In genomic region chr3:52404636-52405035, GRCm38 (mm10) we compare ENCODE assay signal across 13 mouse cellular contexts.
A peak's percentile ranks its signal among the peaks of the same experiment; 100 is the strongest.
DNase-seq lines count a peak whose midpoint lies in the region; ATAC-seq and TF ChIP-seq lines count a peak whose summit lies in the region.
"Had no signal": no experiment of that assay in that cellular context is flagged by ENCODE, and none has a peak within 500 bp of the region (broad histone marks: within the 10 kb centered on the region; RNA-seq: fewer than 3 reads in every experiment).

No protein-coding gene starts in this region.

- H3K27me3 ChIP-seq in ES-Bruce4 (ENCODE audit: control insufficient read depth, insufficient read depth, low read length, poor library complexity, severe bottlenecking): no peaks in the 10 kb centered on the region
- H3K27me3 ChIP-seq in heart, postnatal 0 days (ENCODE audit: control insufficient read depth, insufficient read depth, low read length): no peaks in the 10 kb centered on the region
- H3K27me3 ChIP-seq in liver, embryonic 13.5 days: peaks cover 17% of the 10 kb centered on the region
- H3K27me3 ChIP-seq in thymus, adult 2 months (ENCODE audit: control insufficient read depth, insufficient read depth, low read length): no peaks in the 10 kb centered on the region
- H3K27me3 ChIP-seq in hindbrain, embryonic 14.5 days (ENCODE audit: control insufficient read depth, insufficient read depth, low read length): peaks cover 16% of the 10 kb centered on the region; the same call in 1 of the 2 replicates

- TF ChIP-seq POLR2A in ES-Bruce4 (IDR thresholded peaks at IDR 0.05; ENCODE audit: insufficient read depth, low read length): no peak
- no peak for TF ChIP-seq POLR2A in thymus, adult 2 months (IDR thresholded peaks at IDR 0.05; ENCODE audit: control insufficient read depth, extremely low read depth, insufficient read depth, low read length, poor library complexity)

- TF ChIP-seq EP300 in ES-Bruce4 (IDR thresholded peaks at IDR 0.05; ENCODE audit: insufficient read depth, low read depth, low read length): peak; percentile 57; the same call in 1 of the 2 replicates
- TF ChIP-seq EP300 in heart, postnatal 0 days (IDR thresholded peaks at IDR 0.05; ENCODE audit: low read depth): no peak; the same call in 1 of the 2 replicates

- peak; percentile 62 for ATAC-seq in heart, postnatal 0 days (ENCODE audit: insufficient read depth, low read depth)
- peak; percentile 45; the same call in 1 of the 2 replicates for ATAC-seq in liver, embryonic 13.5 days (ENCODE audit: low read depth)
- no peak for ATAC-seq in hindbrain, embryonic 14.5 days (ENCODE audit: low FRiP score)

- H3K4me2 ChIP-seq in heart, postnatal 0 days (ENCODE audit: low read depth, low read length): peak overlapping the region; percentile 27; the same call in 1 of the 2 replicates
- H3K4me2 ChIP-seq in liver, embryonic 13.5 days: no peak overlapping the region
- H3K4me2 ChIP-seq in hindbrain, embryonic 14.5 days (replicated peaks): no peak overlapping the region
- H3K4me2 ChIP-seq: hindbrain, embryonic 15.5 days; limb, embryonic 15.5 days; neural tube, embryonic 12.5 days had no signal

- TF ChIP-seq CTCF in ES-Bruce4 (IDR thresholded peaks at IDR 0.05; ENCODE audit: low read depth, low read length): no peak
- no peak for TF ChIP-seq CTCF in heart, postnatal 0 days (IDR thresholded peaks at IDR 0.05; ENCODE audit: low read depth)
- no peak for TF ChIP-seq CTCF in thymus, adult 2 months (IDR thresholded peaks at IDR 0.05; ENCODE audit: borderline replicate concordance, control insufficient read depth, extremely low read depth, insufficient read depth, low read length, poor library complexity)

- H3K4me3 ChIP-seq in ES-Bruce4 (ENCODE audit: low read depth, low read length): no peak overlapping the region
- no peak overlapping the region for H3K4me3 ChIP-seq in heart, postnatal 0 days (ENCODE audit: low read depth, low read length)
- H3K4me3 ChIP-seq in liver, embryonic 13.5 days (replicated peaks): no peak overlapping the region
- H3K4me3 ChIP-seq in thymus, adult 2 months (ENCODE audit: control insufficient read depth, insufficient read depth, low read length): no peak overlapping the region
- no peak overlapping the region for H3K4me3 ChIP-seq in hindbrain, embryonic 14.5 days (replicated peaks; ENCODE audit: low read length)
- H3K4me3 ChIP-seq: erythroblast, embryonic 14.5 days; hindbrain, embryonic 15.5 days; limb, embryonic 15.5 days; neural tube, embryonic 12.5 days had no signal

- 22% methylated on average over 4 of the region's 4 CpGs for WGBS in heart, postnatal 0 days
- 4% methylated on average over 4 of the region's 4 CpGs for WGBS in liver, embryonic 13.5 days (ENCODE audit: insufficient replicate concordance)
- 31% methylated on average over 4 of the region's 4 CpGs for WGBS in thymus, adult 2 months
- WGBS in hindbrain, embryonic 14.5 days: 39% methylated on average over 4 of the region's 4 CpGs

- no peak overlapping the region for H3K9ac ChIP-seq in ES-Bruce4 (ENCODE audit: low read depth, poor library complexity, severe bottlenecking)
- H3K9ac ChIP-seq in heart, postnatal 0 days (replicated peaks; ENCODE audit: low read depth, low read length): no peak overlapping the region
- no peak overlapping the region for H3K9ac ChIP-seq in liver, embryonic 13.5 days
- H3K9ac ChIP-seq in hindbrain, embryonic 14.5 days: no peak overlapping the region
- H3K9ac ChIP-seq: hindbrain, embryonic 15.5 days; limb, embryonic 15.5 days; neural tube, embryonic 12.5 days had no signal

- peaks cover 2% of the 10 kb centered on the region for H3K4me1 ChIP-seq in ES-Bruce4 (ENCODE audit: control insufficient read depth, insufficient read depth, low read length)
- peaks cover 15% of the 10 kb centered on the region for H3K4me1 ChIP-seq in heart, postnatal 0 days (ENCODE audit: control insufficient read depth, insufficient read depth)
- peaks cover 8% of the 10 kb centered on the region for H3K4me1 ChIP-seq in liver, embryonic 13.5 days (replicated peaks)
- H3K4me1 ChIP-seq in thymus, adult 2 months (replicated peaks; ENCODE audit: control insufficient read depth, insufficient read depth, low read length): peaks cover 25% of the 10 kb centered on the region
- H3K4me1 ChIP-seq in hindbrain, embryonic 14.5 days (replicated peaks; ENCODE audit: control insufficient read depth, insufficient read depth, low read length): peaks cover 11% of the 10 kb centered on the region

- DNase-seq in adrenal gland, postnatal 14 days: peak; percentile 53
- peak; percentile 40 for DNase-seq in heart, postnatal 0 days (ENCODE audit: low spot score)
- no peak for DNase-seq in liver, embryonic 13.5 days
- no peak for DNase-seq in right cerebral cortex, adult 18-20 months
- no peak for DNase-seq in thymus, adult 2 months
- no peak for DNase-seq in hindbrain, embryonic 14.5 days (ENCODE audit: low spot score)
- DNase-seq in ovary, postnatal 10 days (ENCODE audit: low spot score): no peak
- DNase-seq: cerebellum, adult 11 months had no signal

- H3K27ac ChIP-seq in ES-Bruce4 (ENCODE audit: insufficient read depth, low read length): peak overlapping the region; percentile 33; the same call in 1 of the 2 replicates
- H3K27ac ChIP-seq in heart, postnatal 0 days (ENCODE audit: low read depth): peak overlapping the region; percentile 73
- H3K27ac ChIP-seq in liver, embryonic 13.5 days: no peak overlapping the region
- no peak overlapping the region for H3K27ac ChIP-seq in thymus, adult 2 months (ENCODE audit: control insufficient read depth, insufficient read depth, low read length)
- no peak overlapping the region for H3K27ac ChIP-seq in hindbrain, embryonic 14.5 days
- H3K27ac ChIP-seq: hindbrain, embryonic 15.5 days; limb, embryonic 15.5 days; neural tube, embryonic 12.5 days had no signal

- H3K9me3 ChIP-seq in ES-Bruce4 (replicated peaks; ENCODE audit: control insufficient read depth, insufficient read depth, low read length, poor library complexity, severe bottlenecking): no peaks in the 10 kb centered on the region
- no peaks in the 10 kb centered on the region for H3K9me3 ChIP-seq in heart, postnatal 0 days (replicated peaks; ENCODE audit: control insufficient read depth, low read length)
- H3K9me3 ChIP-seq in liver, embryonic 13.5 days (replicated peaks): no peaks in the 10 kb centered on the region
- H3K9me3 ChIP-seq in hindbrain, embryonic 14.5 days (ENCODE audit: control insufficient read depth, low read length): no peaks in the 10 kb centered on the region
- H3K9me3 ChIP-seq: hindbrain, embryonic 15.5 days; limb, embryonic 15.5 days; neural tube, embryonic 12.5 days had no signal

- H3K36me3 ChIP-seq in ES-Bruce4 (ENCODE audit: control insufficient read depth, insufficient read depth, low read length, poor library complexity, severe bottlenecking): no peaks in the 10 kb centered on the region
- no peaks in the 10 kb centered on the region for H3K36me3 ChIP-seq in heart, postnatal 0 days (replicated peaks; ENCODE audit: control insufficient read depth, insufficient read depth, low read length)
- H3K36me3 ChIP-seq in liver, embryonic 13.5 days: no peaks in the 10 kb centered on the region
- H3K36me3 ChIP-seq in thymus, adult 2 months (ENCODE audit: control insufficient read depth, insufficient read depth, low read length): no peaks in the 10 kb centered on the region
- H3K36me3 ChIP-seq in hindbrain, embryonic 14.5 days (replicated peaks; ENCODE audit: control insufficient read depth, insufficient read depth): no peaks in the 10 kb centered on the region
- H3K36me3 ChIP-seq: hindbrain, embryonic 15.5 days; limb, embryonic 15.5 days; neural tube, embryonic 12.5 days had no signal

Comparison
In these comparisons a context has a peak if more than half of its experiments do, and no peak if none do; other contexts are left out.
1. H3K27ac ChIP-seq: peak in ES-Bruce4 (single experiment) and heart, postnatal 0 days (single experiment); none in liver, embryonic 13.5 days (single experiment), thymus, adult 2 months (single experiment) and hindbrain, embryonic 14.5 days (single experiment).
2. DNase-seq: peak in adrenal gland, postnatal 14 days (single experiment) and heart, postnatal 0 days (single experiment); none in liver, embryonic 13.5 days (single experiment), right cerebral cortex, adult 18-20 months (single experiment), thymus, adult 2 months (single experiment), hindbrain, embryonic 14.5 days (single experiment) and ovary, postnatal 10 days (single experiment).